Mouse (Mus musculus) megakaryocyte, embryonic 14.5 days (primary cell): ENCODE data around the gene Vegfa. TPM values are rescaled to one million over a fixed set of nuclear protein-coding genes. Genes with fewer than 3 reads are reported as not detected.
"Not testable (repeated sequence)": the region's sequence is repeated elsewhere in the genome, so short reads cannot be mapped to it uniquely, and the experiment has no call there.

Source experiments
- H3K27me3 ChIP-seq: replicated peaks from 2 replicates; pipeline ENCODE3; 2012; ENCODE audit warnings: inconsistent platforms
- H3K36me3 ChIP-seq: replicated peaks from 2 replicates; pipeline ENCODE3; 2012; ENCODE audit warnings: low read length, inconsistent platforms, mixed read lengths
- H3K4me1 ChIP-seq: 2 replicates; pipeline ENCODE4 v1.6.1; 2012; ENCODE audit warnings: inconsistent platforms
- H3K4me3 ChIP-seq: replicated peaks from 2 replicates; pipeline ENCODE3; 2012; ENCODE audit warnings: moderate library complexity, mild to moderate bottlenecking, inconsistent platforms
- H3K9me3 ChIP-seq: 2 replicates; pipeline ENCODE4 v1.6.1; 2012; ENCODE audit warnings: inconsistent platforms
- FLI1 ChIP-seq: IDR thresholded peaks from 2 replicates; pipeline ENCODE4 v1.6.1; 2012; ENCODE audit warnings: low read length, inconsistent platforms, mixed read lengths
- GATA1 ChIP-seq: IDR thresholded peaks from 3 replicates; pipeline ENCODE4 v1.6.1; 2012; ENCODE audit warnings: mixed read lengths, low read length, inconsistent platforms, borderline replicate concordance
- polyA plus RNA-seq: library from polyadenylated mRNA; stranded (reverse); fragments of >175 nt; gene quantifications from 2 replicates; pipeline ENCODE4 v1.2.3, GENCODE M21; 2012; ENCODE audit warnings: low replicate concordance; ENCODE audit not compliant: insufficient read depth

Gene Vegfa
- polyA plus RNA-seq, 1 experiment: 103 TPM

DNA sequence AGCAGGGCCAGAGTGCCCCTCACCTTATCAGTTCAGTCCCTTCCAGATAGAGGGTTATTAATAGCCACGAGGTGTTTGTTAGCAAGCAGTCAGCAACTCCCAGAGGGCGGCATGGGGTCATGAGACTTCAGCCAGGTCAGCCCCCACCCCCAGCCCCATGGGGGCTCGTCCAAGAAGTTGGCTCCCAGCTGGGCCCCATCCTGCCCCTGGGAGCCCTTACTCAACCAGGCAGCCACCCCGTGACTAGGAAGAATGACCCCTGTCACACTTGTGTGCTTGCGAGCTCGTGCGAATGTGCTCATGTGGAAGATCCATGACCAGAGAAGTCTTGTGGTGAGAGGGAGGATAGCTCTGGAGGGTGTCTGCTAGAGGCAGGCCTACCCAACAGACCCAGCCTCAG, 23.0 kb downstream of the Vegfa start:
- TF ChIP-seq FLI1: no peak
- TF ChIP-seq GATA1: no peak
- no peaks in the 10 kb centered on the region for H3K9me3 ChIP-seq
- H3K36me3 ChIP-seq: no peaks in the 10 kb centered on the region
- H3K4me1 ChIP-seq: peaks cover 60% of the 10 kb centered on the region
- peaks cover 10% of the 10 kb centered on the region for H3K27me3 ChIP-seq
- H3K4me3 ChIP-seq: no peak overlapping the region

DNA sequence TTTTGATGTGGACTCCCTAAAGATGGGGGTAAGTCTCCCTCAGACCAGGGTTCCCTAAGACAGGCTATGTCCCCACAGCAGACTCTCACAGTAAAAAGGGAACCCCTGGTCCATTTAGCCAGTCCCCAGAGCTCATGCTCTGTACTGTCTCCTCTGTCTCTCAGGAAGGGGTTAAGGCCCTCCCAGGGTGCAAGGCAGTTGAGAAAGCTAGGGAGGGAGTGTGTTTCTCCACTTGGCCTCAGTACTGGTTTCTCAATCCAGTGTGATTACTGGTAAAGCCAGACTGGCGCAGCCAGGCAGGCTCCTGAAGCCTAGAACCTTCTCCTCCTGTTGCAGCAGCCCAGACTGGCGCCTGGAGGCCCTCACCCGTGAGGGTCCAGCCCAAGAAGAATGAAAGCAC, 26.7 kb downstream of the Vegfa start:
- no peak overlapping the region for H3K4me3 ChIP-seq
- peaks cover 35% of the 10 kb centered on the region for H3K27me3 ChIP-seq
- TF ChIP-seq FLI1 (no peak), GATA1 (no peak)
- no peaks in the 10 kb centered on the region for H3K36me3 ChIP-seq
- H3K9me3 ChIP-seq: no peaks in the 10 kb centered on the region
- peaks cover 48% of the 10 kb centered on the region for H3K4me1 ChIP-seq

DNA sequence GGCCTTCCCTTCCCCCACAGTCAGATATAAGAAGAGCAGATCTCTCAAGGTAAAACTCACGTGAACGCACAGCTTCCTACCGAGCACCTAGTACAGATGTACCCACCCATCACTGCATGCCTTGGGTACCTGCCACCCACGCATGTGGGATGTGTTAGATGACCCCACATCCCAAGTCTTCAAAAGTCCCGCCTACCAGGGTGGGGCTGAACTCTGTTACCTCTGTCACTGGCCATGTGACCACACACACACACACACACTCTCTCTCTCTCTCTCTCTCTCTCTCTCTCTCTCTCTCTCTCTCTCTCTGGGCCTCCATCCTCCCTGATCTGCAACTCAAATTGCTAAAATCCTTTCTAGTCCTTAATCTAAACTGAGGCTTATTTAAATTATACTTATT, 27.7 kb downstream of the Vegfa start:
- H3K9me3 ChIP-seq: no peaks in the 10 kb centered on the region
- H3K36me3 ChIP-seq: no peaks in the 10 kb centered on the region
- peaks cover 37% of the 10 kb centered on the region for H3K27me3 ChIP-seq
- no peak for TF ChIP-seq GATA1
- TF ChIP-seq FLI1: no peak
- peaks cover 47% of the 10 kb centered on the region for H3K4me1 ChIP-seq
- H3K4me3 ChIP-seq: no peak overlapping the region

DNA sequence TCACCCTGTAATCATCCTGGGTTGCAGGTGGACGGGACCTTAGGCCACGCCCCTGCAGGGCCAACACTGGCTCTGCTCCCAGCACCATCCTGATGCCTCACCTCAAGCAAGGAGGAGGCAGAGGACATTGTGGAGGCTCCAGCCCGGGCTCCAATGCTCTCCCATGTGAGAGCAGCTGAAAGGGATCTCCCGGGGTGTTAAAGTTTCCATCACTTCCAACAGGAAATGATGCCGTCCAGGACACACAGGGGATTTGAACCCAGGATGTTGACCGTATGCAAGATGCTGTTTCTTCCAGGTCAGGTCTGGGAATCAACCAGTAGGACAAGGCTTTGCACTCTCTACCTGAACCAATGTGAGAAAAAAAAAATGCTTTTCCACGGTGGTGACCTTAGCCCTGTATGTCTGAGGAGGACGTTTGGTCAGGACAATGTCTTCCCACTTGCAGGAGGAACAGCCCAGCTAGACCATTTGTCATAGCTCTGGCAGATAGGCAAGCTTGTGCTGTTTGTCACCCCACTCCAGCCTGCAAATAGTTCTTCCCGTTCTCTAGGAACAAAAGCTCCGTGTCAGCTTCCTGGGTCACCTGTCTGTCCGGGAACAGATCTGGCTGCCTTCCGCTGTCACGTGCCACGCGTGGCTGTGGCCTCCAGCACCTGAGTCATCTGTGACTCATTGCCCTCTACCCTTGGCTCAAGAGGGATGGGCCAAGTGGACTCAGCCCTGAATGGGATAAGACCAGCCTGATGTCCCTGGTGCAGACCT, 28.3 kb downstream of the Vegfa start:
- H3K4me3 ChIP-seq: no peak overlapping the region
- no peaks in the 10 kb centered on the region for H3K36me3 ChIP-seq
- peaks cover 38% of the 10 kb centered on the region for H3K27me3 ChIP-seq
- peaks cover 41% of the 10 kb centered on the region for H3K4me1 ChIP-seq
- TF ChIP-seq GATA1: no peak
- TF ChIP-seq FLI1: no peak
- H3K9me3 ChIP-seq: no peaks in the 10 kb centered on the region

DNA sequence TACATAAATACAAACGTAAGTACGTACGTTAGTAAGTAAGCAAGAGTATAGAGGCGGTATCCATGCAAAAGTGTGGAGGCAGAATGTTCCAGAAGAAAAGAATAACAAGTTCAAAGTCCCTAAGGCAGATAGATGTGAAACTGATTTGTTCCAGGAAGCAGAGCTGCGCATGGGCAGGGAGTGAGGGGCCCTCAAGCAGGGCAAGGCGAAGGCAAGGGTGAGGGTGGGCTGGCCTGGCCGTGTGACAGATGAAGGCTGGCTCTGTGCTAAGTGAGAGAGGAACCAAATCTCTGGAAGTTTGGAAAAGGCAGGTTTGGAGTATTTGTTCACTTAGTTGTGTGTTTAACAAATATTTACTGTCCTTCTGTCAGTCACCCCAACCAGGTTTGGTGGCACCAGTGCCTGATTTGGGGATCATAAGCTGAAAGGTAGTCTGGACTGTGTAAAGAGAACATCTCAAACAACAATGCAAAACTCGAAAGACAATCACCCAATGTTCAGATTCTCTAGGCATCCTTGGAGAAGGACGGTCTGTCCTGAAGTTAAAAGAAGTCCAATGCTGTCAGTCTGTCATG, 32.7 kb downstream of the Vegfa start:
- H3K4me1 ChIP-seq: peaks cover 11% of the 10 kb centered on the region

DNA sequence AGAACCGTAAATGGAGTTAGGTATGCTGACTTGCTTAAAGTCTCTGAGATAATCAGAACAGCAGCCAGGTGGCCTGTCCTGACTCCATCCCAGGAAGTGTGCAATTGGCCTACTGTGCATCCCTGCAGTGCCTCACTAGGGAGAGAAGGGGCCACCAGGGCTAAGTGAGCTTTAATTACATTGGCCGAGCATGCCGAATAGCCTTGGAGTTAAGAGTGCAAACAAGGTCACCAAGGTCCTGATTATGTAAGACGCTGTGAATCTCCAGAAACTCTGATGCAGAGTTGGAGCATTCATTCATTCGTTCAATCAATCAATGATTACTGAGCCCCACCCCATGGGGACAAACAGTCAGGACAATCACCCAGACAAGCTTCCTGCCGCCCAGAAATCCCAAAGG, 33.8 kb downstream of the Vegfa start:
- no peak overlapping the region for H3K4me3 ChIP-seq
- H3K36me3 ChIP-seq: no peaks in the 10 kb centered on the region
- H3K9me3 ChIP-seq: no peaks in the 10 kb centered on the region
- peaks cover under 1% of the 10 kb centered on the region; the same call in 1 of the 2 replicates for H3K4me1 ChIP-seq
- peaks cover 72% of the 10 kb centered on the region for H3K27me3 ChIP-seq
- TF ChIP-seq FLI1: no peak

More for the DNA sequence above, 32.7 kb downstream of the Vegfa start:
- no peak overlapping the region for H3K4me3 ChIP-seq
- H3K27me3 ChIP-seq: peaks cover 72% of the 10 kb centered on the region
- no peaks in the 10 kb centered on the region for H3K9me3 ChIP-seq
- H3K36me3 ChIP-seq: no peaks in the 10 kb centered on the region
- no peak for TF ChIP-seq GATA1
- TF ChIP-seq FLI1: no peak

DNA sequence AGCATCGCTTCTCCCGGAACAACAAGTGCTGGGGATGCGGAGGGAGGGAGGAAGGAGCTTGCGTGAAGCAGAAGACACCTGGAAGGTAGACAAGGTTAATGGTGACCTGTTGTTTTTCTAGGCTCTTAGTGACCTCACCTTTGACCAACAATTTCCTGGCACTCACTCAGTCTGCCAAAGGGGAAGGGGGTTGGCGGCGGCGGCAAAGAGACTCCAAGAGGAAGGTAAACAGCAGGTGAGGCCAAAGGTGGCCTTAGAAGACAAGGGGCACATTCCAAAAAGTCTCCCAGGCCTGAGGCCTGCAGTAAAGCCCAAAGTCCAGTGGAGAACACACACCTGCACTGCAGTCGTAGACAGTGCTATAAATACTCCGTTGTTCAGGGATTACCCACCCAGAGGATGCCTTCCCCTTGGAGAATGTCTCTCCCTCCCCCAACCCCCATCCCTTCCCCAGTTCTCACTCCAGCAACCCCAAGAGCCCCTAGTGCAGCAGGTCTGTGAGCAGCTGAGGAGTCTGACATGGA, 35.2 kb downstream of the Vegfa start:
- TF ChIP-seq FLI1 (no peak), GATA1 (no peak)
- no peaks in the 10 kb centered on the region for H3K9me3 ChIP-seq
- H3K4me3 ChIP-seq: no peak overlapping the region
- peaks cover 68% of the 10 kb centered on the region for H3K27me3 ChIP-seq
- H3K4me1 ChIP-seq: peaks cover 3% of the 10 kb centered on the region; the same call in 1 of the 2 replicates
- no peaks in the 10 kb centered on the region for H3K36me3 ChIP-seq

DNA sequence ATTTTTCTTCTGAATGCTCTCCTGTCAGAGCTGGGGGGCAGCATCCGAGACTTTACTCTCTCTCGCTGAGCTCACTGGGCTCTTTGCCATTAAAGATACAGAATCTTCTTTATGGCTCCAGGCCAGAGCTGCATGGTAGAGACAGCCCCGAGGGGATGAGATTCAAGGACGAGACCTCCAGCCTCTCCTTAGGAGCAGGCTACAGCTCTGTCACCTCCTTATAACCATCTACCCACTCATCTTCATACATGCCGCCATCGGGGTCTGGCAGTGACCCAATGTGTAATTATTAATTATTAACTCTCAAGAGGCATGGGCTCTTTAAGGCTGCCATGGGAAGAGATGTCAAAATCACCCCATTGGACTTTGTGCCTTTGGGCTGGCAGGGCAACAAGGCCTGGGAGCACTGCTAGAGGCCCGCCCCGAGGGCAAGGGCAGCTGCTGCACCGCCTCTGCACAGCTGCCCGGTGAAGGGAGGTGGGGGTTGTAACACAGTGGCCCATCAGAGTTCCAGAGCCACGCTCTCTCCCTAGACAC, 37.8 kb downstream of the Vegfa start:
- Histone ChIP-seq H3K27me3 (peaks cover 62% of the 10 kb centered on the region), H3K36me3 (no peaks in the 10 kb centered on the region), H3K4me3 (no peak overlapping the region), H3K9me3 (peaks cover 3% of the 10 kb centered on the region; the same call in 1 of the 2 replicates), H3K4me1 (peaks cover 12% of the 10 kb centered on the region)
- TF ChIP-seq FLI1 (no peak), GATA1 (no peak)

DNA sequence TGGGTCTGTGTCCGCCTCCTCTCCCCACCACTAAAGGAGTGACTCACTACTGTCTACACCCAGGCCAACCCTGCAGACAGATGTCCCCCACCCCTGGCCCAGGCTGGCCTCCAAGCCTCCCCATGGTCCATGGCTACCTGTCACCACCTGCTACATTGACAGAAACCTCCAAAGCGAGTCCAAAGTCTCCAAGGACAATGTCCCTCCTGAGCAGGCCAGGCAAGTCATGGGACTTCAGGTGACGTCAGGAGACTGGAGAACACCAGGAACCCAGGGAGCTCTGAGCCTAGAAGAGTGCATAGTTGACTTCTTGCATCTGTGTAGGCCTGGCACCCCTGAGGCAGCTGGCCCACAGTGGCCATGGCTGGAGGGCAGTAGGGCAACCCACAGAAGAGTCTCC, 45.3 kb downstream of the Vegfa start:
- Histone ChIP-seq H3K9me3 (peaks cover 12% of the 10 kb centered on the region), H3K4me1 (peaks cover 35% of the 10 kb centered on the region), H3K4me3 (no peak overlapping the region), H3K27me3 (peaks cover 29% of the 10 kb centered on the region), H3K36me3 (no peaks in the 10 kb centered on the region)
- TF ChIP-seq FLI1: no peak
- TF ChIP-seq GATA1: no peak

DNA sequence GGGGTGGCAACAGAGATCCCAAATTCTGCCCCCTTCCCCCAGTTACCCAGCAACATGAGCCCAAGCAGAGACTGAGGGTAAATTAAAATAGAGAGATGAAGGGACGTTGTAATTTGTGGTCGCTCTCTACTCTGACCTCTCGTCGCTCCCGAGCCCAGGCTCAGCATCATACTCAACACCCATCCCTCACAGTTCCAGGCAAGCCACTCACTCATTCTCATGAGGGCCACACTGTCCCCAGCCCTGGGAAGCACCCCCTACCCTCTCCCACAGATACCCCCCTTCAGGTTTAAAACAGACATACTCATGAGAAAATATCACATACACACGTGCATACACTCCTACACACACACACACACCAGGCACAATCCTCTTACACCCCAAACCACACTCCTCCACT, 45.8 kb downstream of the Vegfa start:
- Histone ChIP-seq H3K27me3 (peaks cover 27% of the 10 kb centered on the region), H3K4me1 (peaks cover 35% of the 10 kb centered on the region), H3K4me3 (no peak overlapping the region), H3K36me3 (no peaks in the 10 kb centered on the region), H3K9me3 (peaks cover 12% of the 10 kb centered on the region)
- no peak for TF ChIP-seq FLI1
- no peak for TF ChIP-seq GATA1

DNA sequence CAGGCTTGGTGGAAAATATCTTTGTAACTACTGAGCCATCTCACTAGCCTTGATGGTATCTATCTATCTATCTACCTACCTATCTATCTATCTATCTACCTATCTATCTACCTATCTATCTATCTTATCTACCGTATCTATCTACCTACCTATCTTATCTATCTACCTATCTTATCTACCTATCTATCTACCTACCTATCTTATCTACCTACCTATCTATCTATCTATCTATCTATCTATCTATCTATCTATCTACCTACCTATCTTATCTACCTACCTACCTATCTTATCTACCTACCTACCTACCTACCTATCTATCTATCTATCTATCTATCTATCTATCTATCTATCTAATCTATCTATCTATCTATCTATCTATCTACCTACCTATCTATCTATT, 49.0 kb downstream of the Vegfa start:
- peaks cover 18% of the 10 kb centered on the region for H3K27me3 ChIP-seq
- peaks cover 45% of the 10 kb centered on the region for H3K4me1 ChIP-seq
- not testable (repeated sequence) for H3K4me3 ChIP-seq, H3K9me3 ChIP-seq, H3K36me3 ChIP-seq
- TF ChIP-seq GATA1: peak; percentile 87; the same call in 2 of the 3 replicates
